Mouse (Mus musculus): ENCODE measurements at regions not wholly inside any gene's neighbourhood (a gene's known extent, or its start where the extent isn't known, plus 50 kb on each side); places are given as distances from the start of the nearest gene placed in this dataset.

DNA sequence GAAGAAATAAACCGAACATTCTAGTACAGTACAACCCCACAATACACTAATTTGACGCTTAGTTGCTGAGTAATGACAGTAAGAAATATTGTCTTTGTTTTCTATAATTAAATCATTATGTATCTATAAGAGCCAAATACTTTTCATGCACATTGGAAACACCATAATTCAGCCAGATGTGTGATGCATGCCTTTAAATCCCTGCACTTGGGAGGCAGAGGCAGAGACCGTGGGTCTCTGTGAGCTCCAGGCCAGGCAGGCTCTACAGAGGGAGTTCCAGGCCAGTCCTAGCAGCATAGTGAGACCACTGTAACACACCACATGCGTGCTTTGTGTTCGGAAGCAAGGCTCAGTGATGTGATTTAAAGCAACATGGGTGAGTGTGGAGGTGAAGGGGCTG lies 208.2 kb downstream of the Uaca start:
- ATAC-seq: no peak
- TF ChIP-seq CTCF (IDR thresholded peaks at IDR 0.05; ENCODE audit: low read depth): no peak
- Histone ChIP-seq H3K4me1 (replicated peaks; ENCODE audit: control insufficient read depth, insufficient read depth, low read length) (no peaks in the 10 kb centered on the region), H3K27ac (ENCODE audit: low read depth, low read length) (no peak overlapping the region), H3K9ac (ENCODE audit: low read depth, low read length) (no peak overlapping the region), H3K4me2 (replicated peaks; ENCODE audit: low read depth) (no peak overlapping the region), H3K36me3 (ENCODE audit: control insufficient read depth, insufficient read depth) (no peaks in the 10 kb centered on the region), H3K9me3 (ENCODE audit: control insufficient read depth) (no peaks in the 10 kb centered on the region), H3K4me3 (ENCODE audit: low read depth, low read length) (no peak overlapping the region), H3K27me3 (replicated peaks; ENCODE audit: control insufficient read depth, insufficient read depth, low read length) (no peaks in the 10 kb centered on the region)
- 86% methylated on average over 5 of the region's 5 CpGs for WGBS

DNA sequence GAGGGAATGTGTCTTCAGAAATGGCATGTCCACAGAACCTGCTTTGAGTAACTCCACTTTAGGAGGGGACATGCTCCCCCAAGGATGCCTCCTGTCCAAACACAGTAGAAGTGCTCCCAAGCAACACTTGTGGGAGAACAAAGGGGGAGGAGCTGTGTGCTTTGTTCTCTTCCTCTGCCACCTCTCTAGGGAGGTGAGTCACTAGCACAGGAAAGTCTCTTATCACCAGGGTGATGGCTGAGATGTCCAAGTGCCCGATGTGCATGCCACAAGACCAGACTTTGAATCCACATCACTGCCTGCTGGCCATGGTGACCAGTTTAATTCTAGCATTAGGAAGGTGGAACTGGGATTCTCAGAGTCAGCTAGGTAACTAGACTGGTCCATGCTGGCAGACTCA lies 214.1 kb downstream of the Uaca start:
- H3K4me3 ChIP-seq (ENCODE audit: low read depth, low read length): no peak overlapping the region
- TF ChIP-seq CTCF (IDR thresholded peaks at IDR 0.05; ENCODE audit: low read depth): no peak
- no peak overlapping the region for H3K9ac ChIP-seq (ENCODE audit: low read depth, low read length)
- no peaks in the 10 kb centered on the region for H3K9me3 ChIP-seq (ENCODE audit: control insufficient read depth)
- no peaks in the 10 kb centered on the region for H3K4me1 ChIP-seq (replicated peaks; ENCODE audit: control insufficient read depth, insufficient read depth, low read length)
- H3K4me2 ChIP-seq (replicated peaks; ENCODE audit: low read depth): no peak overlapping the region
- no peak for ATAC-seq
- H3K27me3 ChIP-seq (replicated peaks; ENCODE audit: control insufficient read depth, insufficient read depth, low read length): no peaks in the 10 kb centered on the region
- H3K36me3 ChIP-seq (ENCODE audit: control insufficient read depth, insufficient read depth): no peaks in the 10 kb centered on the region
- no peak overlapping the region for H3K27ac ChIP-seq (ENCODE audit: low read depth, low read length)
- WGBS: 40% methylated on average over 1 of the region's 1 CpGs

DNA sequence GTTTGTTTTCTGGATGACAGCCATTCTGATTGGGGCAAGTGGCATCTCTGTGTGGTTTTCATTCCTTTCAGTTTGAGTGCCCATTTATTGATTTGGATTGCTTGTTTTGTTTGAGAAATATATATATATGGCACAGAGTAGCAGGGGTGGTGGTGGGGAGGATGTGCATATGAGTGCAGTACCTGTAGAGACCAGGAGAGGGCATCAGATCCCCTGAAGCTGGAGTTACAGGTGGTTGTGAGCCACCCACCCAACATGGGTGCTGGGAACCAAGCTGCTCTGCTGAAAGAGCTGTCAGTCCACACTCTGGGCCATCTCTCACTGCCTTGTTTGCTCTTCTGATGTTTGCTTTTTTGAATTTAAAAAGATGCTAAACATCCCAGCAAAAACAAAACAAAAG lies 216.7 kb downstream of the Uaca start:
- Histone ChIP-seq H3K27me3 (replicated peaks; ENCODE audit: control insufficient read depth, insufficient read depth, low read length) (no peaks in the 10 kb centered on the region), H3K27ac (ENCODE audit: low read depth, low read length) (no peak overlapping the region), H3K9ac (ENCODE audit: low read depth, low read length) (no peak overlapping the region), H3K4me1 (replicated peaks; ENCODE audit: control insufficient read depth, insufficient read depth, low read length) (no peaks in the 10 kb centered on the region), H3K36me3 (ENCODE audit: control insufficient read depth, insufficient read depth) (no peaks in the 10 kb centered on the region), H3K4me3 (ENCODE audit: low read depth, low read length) (no peak overlapping the region), H3K4me2 (replicated peaks; ENCODE audit: low read depth) (no peak overlapping the region), H3K9me3 (ENCODE audit: control insufficient read depth) (no peaks in the 10 kb centered on the region)
- no peak for ATAC-seq
- peak; percentile 49; the same call in 1 of the 2 replicates for TF ChIP-seq CTCF (IDR thresholded peaks at IDR 0.05; ENCODE audit: low read depth)

DNA sequence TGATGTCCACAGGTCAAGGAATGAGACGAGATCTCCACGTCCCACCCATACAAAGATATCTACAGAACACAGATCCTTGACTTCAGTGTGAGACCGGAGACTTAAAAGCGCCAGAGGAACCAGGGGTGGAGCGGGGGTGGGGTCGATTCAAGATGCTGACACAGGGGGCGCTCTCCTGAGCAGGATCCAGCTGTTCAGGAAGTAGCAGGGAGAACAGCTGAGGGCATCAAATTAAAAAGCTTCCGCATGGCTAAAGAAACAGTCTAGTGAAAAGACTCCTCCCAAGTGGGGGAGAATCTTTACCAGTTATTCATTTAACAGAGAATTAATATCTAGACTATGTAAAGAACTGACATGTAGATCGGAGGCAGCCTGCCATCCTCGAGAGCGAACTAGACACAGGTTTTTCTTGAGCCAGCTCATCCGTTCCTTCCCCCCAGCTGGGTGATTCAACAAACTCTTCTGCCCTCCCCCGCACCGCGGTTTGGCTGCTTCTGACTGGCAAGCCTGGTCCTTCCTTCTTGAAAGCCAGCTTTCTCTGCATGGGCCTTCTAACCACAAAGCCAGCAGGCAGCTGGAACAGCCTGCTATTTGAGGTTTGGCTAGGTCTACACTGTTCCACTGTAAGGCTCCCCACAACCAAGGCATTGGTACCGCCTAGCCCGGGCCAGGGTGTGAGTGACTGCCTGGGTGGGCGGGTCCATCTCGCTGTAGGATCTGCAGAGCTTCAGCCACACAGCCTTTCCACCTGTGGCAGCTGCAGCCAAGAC lies 218.6 kb downstream of the Uaca start:
- TF ChIP-seq CTCF (IDR thresholded peaks at IDR 0.05; ENCODE audit: low read depth): peak; percentile 33; the same call in 1 of the 2 replicates
- Histone ChIP-seq H3K36me3 (ENCODE audit: control insufficient read depth, insufficient read depth) (no peaks in the 10 kb centered on the region), H3K4me2 (replicated peaks; ENCODE audit: low read depth) (no peak overlapping the region), H3K9ac (ENCODE audit: low read depth, low read length) (no peak overlapping the region), H3K9me3 (ENCODE audit: control insufficient read depth) (no peaks in the 10 kb centered on the region), H3K27me3 (replicated peaks; ENCODE audit: control insufficient read depth, insufficient read depth, low read length) (no peaks in the 10 kb centered on the region), H3K27ac (ENCODE audit: low read depth, low read length) (no peak overlapping the region), H3K4me1 (replicated peaks; ENCODE audit: control insufficient read depth, insufficient read depth, low read length) (no peaks in the 10 kb centered on the region), H3K4me3 (ENCODE audit: low read depth, low read length) (no peak overlapping the region)
- 64% methylated on average over 19 of the region's 19 CpGs for WGBS
- no peak for ATAC-seq

DNA sequence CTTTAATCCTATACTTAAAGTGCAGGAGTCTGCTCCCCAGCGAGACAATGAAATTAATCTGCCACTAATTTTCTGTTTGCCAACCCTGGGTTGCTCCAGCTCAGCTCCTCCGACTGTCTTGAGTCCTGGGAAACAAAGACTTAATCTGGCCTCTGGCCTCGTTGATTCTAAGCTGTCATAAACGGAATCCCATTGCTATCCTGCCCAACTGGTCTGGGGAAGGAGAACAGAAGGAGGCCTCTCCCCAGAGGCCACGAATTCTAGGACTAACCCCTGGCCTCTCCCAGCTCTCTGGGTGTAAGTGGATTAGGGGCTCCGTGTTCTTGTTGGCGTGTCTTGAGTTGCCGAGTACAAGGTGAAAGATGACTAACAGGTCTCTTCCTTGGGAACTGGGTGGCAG lies 219.8 kb downstream of the Uaca start:
- Histone ChIP-seq H3K9me3 (ENCODE audit: control insufficient read depth) (no peaks in the 10 kb centered on the region), H3K4me3 (ENCODE audit: low read depth, low read length) (no peak overlapping the region), H3K36me3 (ENCODE audit: control insufficient read depth, insufficient read depth) (no peaks in the 10 kb centered on the region), H3K9ac (ENCODE audit: low read depth, low read length) (no peak overlapping the region), H3K4me1 (replicated peaks; ENCODE audit: control insufficient read depth, insufficient read depth, low read length) (no peaks in the 10 kb centered on the region), H3K27ac (ENCODE audit: low read depth, low read length) (no peak overlapping the region), H3K27me3 (replicated peaks; ENCODE audit: control insufficient read depth, insufficient read depth, low read length) (no peaks in the 10 kb centered on the region), H3K4me2 (replicated peaks; ENCODE audit: low read depth) (no peak overlapping the region)
- TF ChIP-seq CTCF (IDR thresholded peaks at IDR 0.05; ENCODE audit: low read depth): no peak
- 49% methylated on average over 8 of the region's 8 CpGs for WGBS
- ATAC-seq: no peak

DNA sequence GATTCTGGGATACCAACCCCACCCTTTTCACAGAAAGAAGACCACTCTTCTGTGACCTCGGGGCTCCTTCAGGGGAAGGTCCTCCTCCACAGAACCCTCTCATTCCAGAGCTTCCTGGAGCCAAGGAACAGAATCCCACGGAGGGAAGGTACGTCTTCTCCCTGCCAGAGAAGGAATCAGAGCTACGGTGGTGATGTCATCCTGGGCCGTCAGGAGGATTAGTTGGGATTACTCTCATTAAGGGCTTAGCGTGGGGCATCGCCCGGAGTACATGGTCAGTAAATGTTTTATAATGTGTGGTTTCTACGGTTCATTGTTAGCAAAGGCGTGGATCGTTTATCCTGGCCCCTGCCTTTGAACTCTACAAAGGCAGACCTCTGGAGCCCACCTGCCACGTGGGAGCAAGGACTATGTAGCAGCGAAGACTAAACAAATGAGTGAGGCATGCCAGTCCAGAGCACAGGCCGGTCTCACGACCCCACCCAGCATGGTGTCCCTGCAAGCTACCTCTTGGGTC lies 221.1 kb downstream of the Uaca start:
- no peak overlapping the region for H3K4me2 ChIP-seq (replicated peaks; ENCODE audit: low read depth)
- no peaks in the 10 kb centered on the region for H3K4me1 ChIP-seq (replicated peaks; ENCODE audit: control insufficient read depth, insufficient read depth, low read length)
- no peaks in the 10 kb centered on the region for H3K27me3 ChIP-seq (replicated peaks; ENCODE audit: control insufficient read depth, insufficient read depth, low read length)
- no peak overlapping the region for H3K4me3 ChIP-seq (ENCODE audit: low read depth, low read length)
- H3K36me3 ChIP-seq (ENCODE audit: control insufficient read depth, insufficient read depth): no peaks in the 10 kb centered on the region
- H3K9ac ChIP-seq (ENCODE audit: low read depth, low read length): no peak overlapping the region
- no peak for TF ChIP-seq CTCF (IDR thresholded peaks at IDR 0.05; ENCODE audit: low read depth)
- WGBS: 32% methylated on average over 15 of the region's 15 CpGs
- H3K9me3 ChIP-seq (ENCODE audit: control insufficient read depth): no peaks in the 10 kb centered on the region
- ATAC-seq: no peak
- no peak overlapping the region for H3K27ac ChIP-seq (ENCODE audit: low read depth, low read length)
